Mouse (Mus musculus): Measurements from ENCODE around the gene Tnk1. TPM values are rescaled to one million over a fixed set of nuclear protein-coding genes. Genes with fewer than 3 reads are reported as not detected.
A peak's percentile ranks its signal among the peaks of the same experiment; 100 is the strongest.
"Not testable (repeated sequence)": the region's sequence is repeated elsewhere in the genome, so short reads cannot be mapped to it uniquely, and the experiment has no call there.

Tnk1 gene
- total RNA-seq, 2 experiments from 2014 or later = not detected

GRCm38 (mm10) chr11:69880506-69880852 is 21.9 kb upstream of the Tnk1 start:
- DNase-seq = peak; percentile 83 to 86
- intact Hi-C loops (cut with DNase I) = loop anchor here (1.0 to 2.0 kb wide), 2 partner anchors 38 to 69 kb away; no protein-coding TSS in a partner anchor

GRCm38 (mm10) chr11:69879711-69880110 is 21.2 kb upstream of the Tnk1 start:
- DNase-seq = no peak
- intact Hi-C loops (cut with DNase I) = loop anchor here (1.0 to 5.0 kb wide), 3 partner anchors 39 to 152 kb away; no protein-coding TSS in a partner anchor

GRCm38 (mm10) chr11:69878952-69879351 is 20.4 kb upstream of the Tnk1 start:
- intact Hi-C loops (cut with DNase I) = loop anchor here (5.0 kb wide), 1 partner anchor 152 kb away; no protein-coding TSS in a partner anchor
- no peak for DNase-seq

GRCm38 (mm10) chr11:69878399-69878798 is 19.9 kb upstream of the Tnk1 start:
- intact Hi-C loops (cut with DNase I) = loop anchor here (5.0 kb wide), 1 partner anchor 151 kb away; no protein-coding TSS in a partner anchor
- DNase-seq = no peak

GRCm38 (mm10) chr11:69877878-69878277 is 19.3 kb upstream of the Tnk1 start, which contains the start of gene Tmem95:
TSS of gene Tmem95 (minus strand) at chr11:69878018.
- intact Hi-C loops (cut with DNase I) = loop anchor here (1.0 to 5.0 kb wide), 4 partner anchors 73 to 196 kb away; partner anchors contain the start of genes Polr2a, Senp3 and Tmem102

GRCm38 (mm10) chr11:69876867-69877266 is 18.3 kb upstream of the Tnk1 start:
- peak; percentile 92 to 95 for DNase-seq
- intact Hi-C loops (cut with DNase I) = loop anchor here (1.0 to 5.0 kb wide), 4 partner anchors 72 to 195 kb away; partner anchors contain the start of genes Polr2a, Senp3 and Tmem102

More at GRCm38 (mm10) chr11:69877878-69878277, 19.3 kb upstream of the Tnk1 start, which contains the start of gene Tmem95:
- no peak for DNase-seq

GRCm38 (mm10) chr11:69876186-69876585 is 17.7 kb upstream of the Tnk1 start:
- DNase-seq = peak; percentile 78 to 81
- intact Hi-C loops (cut with DNase I) = loop anchor here (2.0 to 5.0 kb wide), 3 partner anchors 71 to 149 kb away; partner anchors contain the start of genes Polr2a and Tmem102

GRCm38 (mm10) chr11:69872451-69872850 is 13.9 kb upstream of the Tnk1 start:
- no peak for DNase-seq
- intact Hi-C loops (cut with DNase I) = no loop called here

GRCm38 (mm10) chr11:69871822-69872221 is 13.3 kb upstream of the Tnk1 start:
- DNase-seq = no peak
- intact Hi-C loops (cut with DNase I) = no loop called here

GRCm38 (mm10) chr11:69870289-69871069 is 11.9 kb upstream of the Tnk1 start:
- DNase-seq = no peak
- intact Hi-C loops (cut with DNase I) = no loop called here

GRCm38 (mm10) chr11:69867335-69867734 is 8.8 kb upstream of the Tnk1 start:
- DNase-seq = no peak
- intact Hi-C loops (cut with DNase I) = no loop called here

- DNase-seq = no peak
- intact Hi-C loops (cut with DNase I) = no loop called here
Measured at GRCm38 (mm10) chr11:69865561-69865960, 7.0 kb upstream of the Tnk1 start.

- intact Hi-C loops (cut with DNase I) = no loop called here
- no peak for DNase-seq
Measured at GRCm38 (mm10) chr11:69864138-69864860, 5.8 kb upstream of the Tnk1 start.

- DNase-seq; intact Hi-C loops (cut with DNase I): not testable (repeated sequence)
Measured at GRCm38 (mm10) chr11:69863729-69864128, 5.2 kb upstream of the Tnk1 start.

- intact Hi-C loops (cut with DNase I) = no loop called here
- no peak for DNase-seq
Measured at GRCm38 (mm10) chr11:69855347-69855746, 3.2 kb downstream of the Tnk1 start.

GRCm38 (mm10) chr11:69854680-69855079 is 3.9 kb downstream of the Tnk1 start:
- DNase-seq = no peak
- intact Hi-C loops (cut with DNase I) = no loop called here

GRCm38 (mm10) chr11:69853994-69854393 is 4.5 kb downstream of the Tnk1 start:
- intact Hi-C loops (cut with DNase I) = no loop called here
- no peak for DNase-seq

GRCm38 (mm10) chr11:69850754-69851153 is 7.8 kb downstream of the Tnk1 start:
- intact Hi-C loops (cut with DNase I) = no loop called here
- DNase-seq = no peak

- no peak for DNase-seq
- intact Hi-C loops (cut with DNase I) = no loop called here
Measured at GRCm38 (mm10) chr11:69849884-69850283, 8.6 kb downstream of the Tnk1 start.

GRCm38 (mm10) chr11:69849128-69849527 is 9.4 kb downstream of the Tnk1 start:
- no peak for DNase-seq
- intact Hi-C loops (cut with DNase I) = no loop called here

GRCm38 (mm10) chr11:69848021-69848420 is 10.5 kb downstream of the Tnk1 start:
- intact Hi-C loops (cut with DNase I) = no loop called here
- no peak for DNase-seq

Data from heart, postnatal 10 days (tissue).